Mouse (Mus musculus): Measurements from ENCODE around the gene Mon2. TPM values are rescaled to one million over a fixed set of nuclear protein-coding genes. Genes with fewer than 3 reads are reported as not detected.

The Mon2 gene
- polyA plus RNA-seq, 1 experiment, result 42.6 TPM

GRCm38 (mm10) chr10:123089425-123089930, 13.2 kb upstream of the Mon2 start:
- no peak for DNase-seq
- 76% methylated on average over 12 of the region's 12 CpGs for WGBS
- no peak overlapping the region for H3K27ac ChIP-seq (ENCODE audit: insufficient read depth, low read depth, low read length)
- H3K4me3 ChIP-seq (ENCODE audit: insufficient read depth, low read depth, low read length), result no peak overlapping the region
- TF ChIP-seq CTCF (conservative IDR thresholded peaks at IDR 0.05; ENCODE audit: insufficient read depth, insufficient read length, low read depth, low read length) (no peak), POLR2A (IDR thresholded peaks at IDR 0.05; ENCODE audit: low read depth, low read length) (no peak)
- no peaks in the 10 kb centered on the region for H3K4me1 ChIP-seq (ENCODE audit: control insufficient read depth, insufficient read depth, low read length)
- H3K27me3 ChIP-seq (replicated peaks; ENCODE audit: control insufficient read depth, insufficient read depth, low read length), result no peaks in the 10 kb centered on the region
- no peaks in the 10 kb centered on the region for H3K36me3 ChIP-seq (ENCODE audit: control insufficient read depth, insufficient read depth, low read length)

GRCm38 (mm10) chr10:123086847-123087246, 10.5 kb upstream of the Mon2 start:
- no peak overlapping the region for H3K4me3 ChIP-seq (ENCODE audit: insufficient read depth, low read depth, low read length)
- WGBS, result 82% methylated on average over 2 of the region's 2 CpGs
- no peaks in the 10 kb centered on the region for H3K27me3 ChIP-seq (replicated peaks; ENCODE audit: control insufficient read depth, insufficient read depth, low read length)
- H3K36me3 ChIP-seq (ENCODE audit: control insufficient read depth, insufficient read depth, low read length), result no peaks in the 10 kb centered on the region
- no peak for DNase-seq
- H3K4me1 ChIP-seq (ENCODE audit: control insufficient read depth, insufficient read depth, low read length), result no peaks in the 10 kb centered on the region
- no peak overlapping the region for H3K27ac ChIP-seq (ENCODE audit: insufficient read depth, low read depth, low read length)
- no peak for TF ChIP-seq CTCF (conservative IDR thresholded peaks at IDR 0.05; ENCODE audit: insufficient read depth, insufficient read length, low read depth, low read length)
- no peak for TF ChIP-seq POLR2A (IDR thresholded peaks at IDR 0.05; ENCODE audit: low read depth, low read length)

GRCm38 (mm10) chr10:123084900-123085641, 8.8 kb upstream of the Mon2 start:
- H3K4me1 ChIP-seq (ENCODE audit: control insufficient read depth, insufficient read depth, low read length), result no peaks in the 10 kb centered on the region
- no peaks in the 10 kb centered on the region for H3K36me3 ChIP-seq (ENCODE audit: control insufficient read depth, insufficient read depth, low read length)
- H3K4me3 ChIP-seq (ENCODE audit: insufficient read depth, low read depth, low read length), result no peak overlapping the region
- WGBS, result 42% methylated on average over 10 of the region's 10 CpGs
- DNase-seq, result no peak
- H3K27me3 ChIP-seq (replicated peaks; ENCODE audit: control insufficient read depth, insufficient read depth, low read length), result no peaks in the 10 kb centered on the region
- no peak overlapping the region for H3K27ac ChIP-seq (ENCODE audit: insufficient read depth, low read depth, low read length)
- no peak for TF ChIP-seq POLR2A (IDR thresholded peaks at IDR 0.05; ENCODE audit: low read depth, low read length)
- TF ChIP-seq CTCF (conservative IDR thresholded peaks at IDR 0.05; ENCODE audit: insufficient read depth, insufficient read length, low read depth, low read length), result no peak

- WGBS, result 76% methylated on average over 9 of the region's 9 CpGs
- H3K27me3 ChIP-seq (replicated peaks; ENCODE audit: control insufficient read depth, insufficient read depth, low read length), result no peaks in the 10 kb centered on the region
- no peaks in the 10 kb centered on the region for H3K4me1 ChIP-seq (ENCODE audit: control insufficient read depth, insufficient read depth, low read length)
- no peak overlapping the region for H3K4me3 ChIP-seq (ENCODE audit: insufficient read depth, low read depth, low read length)
- no peak for TF ChIP-seq POLR2A (IDR thresholded peaks at IDR 0.05; ENCODE audit: low read depth, low read length)
- no peak for TF ChIP-seq CTCF (conservative IDR thresholded peaks at IDR 0.05; ENCODE audit: insufficient read depth, insufficient read length, low read depth, low read length)
- DNase-seq, result no peak
- H3K27ac ChIP-seq (ENCODE audit: insufficient read depth, low read depth, low read length), result no peak overlapping the region
- H3K36me3 ChIP-seq (ENCODE audit: control insufficient read depth, insufficient read depth, low read length), result no peaks in the 10 kb centered on the region
Measured at GRCm38 (mm10) chr10:123084307-123084706, 8.0 kb upstream of the Mon2 start.

- Histone ChIP-seq H3K27ac (ENCODE audit: insufficient read depth, low read depth, low read length) (peak overlapping the region; percentile 72), H3K4me3 (ENCODE audit: insufficient read depth, low read depth, low read length) (peak overlapping the region; percentile 98), H3K4me1 (ENCODE audit: control insufficient read depth, insufficient read depth, low read length) (peaks cover 3% of the 10 kb centered on the region; the same call in 1 of the 2 replicates), H3K27me3 (replicated peaks; ENCODE audit: control insufficient read depth, insufficient read depth, low read length) (no peaks in the 10 kb centered on the region), H3K36me3 (ENCODE audit: control insufficient read depth, insufficient read depth, low read length) (no peaks in the 10 kb centered on the region)
- 1% methylated on average over 48 of the region's 48 CpGs for WGBS
- DNase-seq, result peak; percentile 29
- TF ChIP-seq POLR2A (IDR thresholded peaks at IDR 0.05; ENCODE audit: low read depth, low read length) (no peak), CTCF (conservative IDR thresholded peaks at IDR 0.05; ENCODE audit: insufficient read depth, insufficient read length, low read depth, low read length) (no peak)
Measured at GRCm38 (mm10) chr10:123075751-123076242, 508 bp downstream of the Mon2 start.

GRCm38 (mm10) chr10:123071997-123072396, 4.3 kb downstream of the Mon2 start:
- H3K36me3 ChIP-seq (ENCODE audit: control insufficient read depth, insufficient read depth, low read length), result no peaks in the 10 kb centered on the region
- no peak for DNase-seq
- H3K4me1 ChIP-seq (ENCODE audit: control insufficient read depth, insufficient read depth, low read length), result peaks cover 3% of the 10 kb centered on the region; the same call in 1 of the 2 replicates
- no peak overlapping the region for H3K27ac ChIP-seq (ENCODE audit: insufficient read depth, low read depth, low read length)
- TF ChIP-seq CTCF (conservative IDR thresholded peaks at IDR 0.05; ENCODE audit: insufficient read depth, insufficient read length, low read depth, low read length) (no peak), POLR2A (IDR thresholded peaks at IDR 0.05; ENCODE audit: low read depth, low read length) (no peak)
- H3K27me3 ChIP-seq (replicated peaks; ENCODE audit: control insufficient read depth, insufficient read depth, low read length), result no peaks in the 10 kb centered on the region
- H3K4me3 ChIP-seq (ENCODE audit: insufficient read depth, low read depth, low read length), result no peak overlapping the region
- WGBS, result 63% methylated on average over 2 of the region's 2 CpGs

- TF ChIP-seq CTCF (conservative IDR thresholded peaks at IDR 0.05; ENCODE audit: insufficient read depth, insufficient read length, low read depth, low read length), result no peak
- no peak for TF ChIP-seq POLR2A (IDR thresholded peaks at IDR 0.05; ENCODE audit: low read depth, low read length)
- H3K4me3 ChIP-seq (ENCODE audit: insufficient read depth, low read depth, low read length), result no peak overlapping the region
- no peak overlapping the region for H3K27ac ChIP-seq (ENCODE audit: insufficient read depth, low read depth, low read length)
- H3K27me3 ChIP-seq (replicated peaks; ENCODE audit: control insufficient read depth, insufficient read depth, low read length), result no peaks in the 10 kb centered on the region
- no peaks in the 10 kb centered on the region for H3K4me1 ChIP-seq (ENCODE audit: control insufficient read depth, insufficient read depth, low read length)
- 84% methylated on average over 2 of the region's 2 CpGs for WGBS
- DNase-seq, result no peak
- no peaks in the 10 kb centered on the region for H3K36me3 ChIP-seq (ENCODE audit: control insufficient read depth, insufficient read depth, low read length)
Measured at GRCm38 (mm10) chr10:123063021-123063420, 13.3 kb downstream of the Mon2 start.

Data from kidney, adult 2 months (tissue).